Mouse (Mus musculus) G1E (cell line): ENCODE results near the gene Prdm8. TPM values are rescaled to one million over a fixed set of nuclear protein-coding genes. Genes with fewer than 3 reads are reported as not detected.

Experiments used
- ATAC-seq: 2 replicates; pipeline ENCODE4 v1.8.0; 2016; ENCODE audit warnings: mild to moderate bottlenecking; ENCODE audit not compliant: insufficient number of reproducible peaks, poor library complexity, low FRiP score, severe bottlenecking; ENCODE audit errors: extremely low read depth
- DNase-seq: peaks from one replicate; pipeline ENCODE4 v3.0.0; 2012; ENCODE audit warnings: low spot score
- H3K27me3 ChIP-seq: 2 replicates; pipeline ENCODE4 v1.6.1; 2012; ENCODE audit warnings: mild to moderate bottlenecking, low read length, inconsistent platforms; ENCODE audit not compliant: insufficient read depth
- H3K36me3 ChIP-seq: replicated peaks from 2 replicates; pipeline ENCODE3; 2012; ENCODE audit warnings: mild to moderate bottlenecking, inconsistent platforms
- H3K4me1 ChIP-seq: 2 replicates; pipeline ENCODE4 v1.6.1; 2012; ENCODE audit warnings: low read depth, low read length, inconsistent platforms, mixed read lengths; ENCODE audit not compliant: insufficient read depth
- H3K4me3 ChIP-seq: 2 replicates; pipeline ENCODE4 v1.5.1; 2012; ENCODE audit warnings: low read depth, mild to moderate bottlenecking, inconsistent platforms, low read length, moderate library complexity, mixed read lengths
- H3K9me3 ChIP-seq: replicated peaks from 2 replicates; pipeline ENCODE4 v1.6.1; 2012; ENCODE audit warnings: inconsistent platforms
- CTCF ChIP-seq: IDR thresholded peaks from 2 replicates; pipeline ENCODE4 v1.5.1; 2012; ENCODE audit warnings: low read depth, low read length, inconsistent platforms, mixed read lengths
- GATA1 ChIP-seq: IDR thresholded peaks from 2 replicates; pipeline ENCODE4 v1.6.1; 2012; ENCODE audit warnings: borderline replicate concordance, low read length, inconsistent platforms, mixed read lengths
- GATA2 ChIP-seq: IDR thresholded peaks from 2 replicates; pipeline ENCODE4 v1.6.1; 2012; ENCODE audit warnings: low read depth, low read length, inconsistent platforms, borderline replicate concordance
- POLR2AphosphoS5 ChIP-seq: IDR thresholded peaks from 2 replicates; pipeline ENCODE4 v1.6.1; 2012; ENCODE audit warnings: low read depth, low read length, inconsistent platforms; ENCODE audit not compliant: insufficient replicate concordance
- TAL1 ChIP-seq: conservative IDR thresholded peaks from 2 replicates; pipeline ENCODE4 v1.6.1; 2012; ENCODE audit warnings: low read depth, low read length, inconsistent platforms, mixed read lengths
- polyA plus RNA-seq: library from polyadenylated mRNA; stranded (reverse); fragments of >175 nt; gene quantifications from 2 replicates; pipeline ENCODE4 v1.2.3, GENCODE M21; 2012
- total RNA-seq, 2 experiments: library from RNA; stranded (forward) in 1 of 2; stranded (reverse) in 1 of 2; fragments of 200-1000 nt in 1 of 2; fragments of >200 nt in 1 of 2; fragmentation: Nextera tagmentation in 1 of 2; gene quantifications; 2 replicates each; pipeline ENCODE4 v1.2.3; 2014 to 2017

Gene Prdm8
- total RNA-seq (2014; fragmentation: Nextera tagmentation) (not detected in 2 replicates), total RNA-seq (2017) (not detected in 2 replicates), polyA plus RNA-seq (not detected in 2 replicates)

DNA sequence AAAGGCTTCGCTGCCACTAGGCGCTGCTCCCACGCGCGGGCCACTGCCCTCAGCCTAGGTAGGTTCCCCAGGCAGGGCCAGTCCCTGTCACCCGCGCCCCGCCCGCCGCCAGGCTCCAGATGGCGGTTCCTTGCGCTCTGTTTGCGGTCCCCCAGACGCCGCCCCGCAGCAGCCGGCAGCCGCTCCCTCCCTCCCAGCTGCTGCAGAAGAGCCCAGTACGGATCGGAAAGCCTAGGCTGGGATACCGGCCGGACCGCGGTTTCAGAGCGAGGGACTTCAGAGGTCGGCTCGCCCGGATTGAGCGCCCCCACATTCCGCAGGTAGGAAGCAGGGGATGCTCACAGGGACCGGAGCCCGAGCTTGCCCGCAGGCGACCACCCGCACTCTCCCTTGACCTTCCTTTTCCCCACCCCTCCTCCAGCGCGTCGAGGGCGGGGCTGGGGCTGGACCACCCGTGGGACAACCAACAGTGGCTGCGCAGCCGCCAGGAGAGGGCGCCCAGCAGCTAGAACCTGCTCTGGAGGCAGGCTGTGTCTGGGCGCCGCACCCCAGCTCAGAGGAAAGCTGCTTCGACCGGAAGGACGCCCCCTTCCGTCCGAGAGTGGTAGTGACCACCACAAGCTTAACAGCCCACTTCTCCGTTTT lies at the start of gene Prdm8:
Gene Prdm8, plus strand, starts transcription at position 19 of the 645 bp plus-strand sequence.
- DNase-seq (no peak), ATAC-seq (no peak)
- no peak within 1 kb of the TSS; the same call in 1 of the 2 replicates for H3K4me3 ChIP-seq
- peaks cover 47% of the 10 kb centered on the region for H3K9me3 ChIP-seq
- no peaks in the 10 kb centered on the region for H3K36me3 ChIP-seq
- no peaks in the 10 kb centered on the region for H3K27me3 ChIP-seq
- H3K4me1 ChIP-seq, result no peaks in the 10 kb centered on the region
- no peak for TF ChIP-seq CTCF
- no peak for TF ChIP-seq GATA1
- TF ChIP-seq GATA2, result no peak
- no peak for TF ChIP-seq TAL1
- TF ChIP-seq POLR2AphosphoS5, result no peak

DNA sequence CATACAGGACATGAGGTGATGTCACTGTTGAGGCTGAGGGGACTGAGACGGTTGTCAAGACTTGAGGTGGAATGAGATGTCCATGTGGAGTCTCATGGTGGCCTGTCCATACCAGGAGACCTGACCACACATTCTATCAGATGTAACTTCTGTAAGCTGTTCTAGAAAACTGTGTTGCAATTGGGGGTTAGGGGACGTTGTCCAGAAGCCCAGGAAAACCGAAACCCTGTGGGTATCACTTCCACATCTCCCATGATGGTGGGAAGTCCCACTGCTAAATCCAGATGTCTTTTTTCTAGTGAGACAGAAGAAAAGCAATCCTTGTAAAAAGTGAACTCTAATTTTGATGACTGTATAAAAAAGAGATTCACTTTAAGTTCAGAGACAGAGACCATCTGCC lies 39.9 kb upstream of the Prdm8 start:
- no peak for DNase-seq
- Histone ChIP-seq H3K27me3 (no peaks in the 10 kb centered on the region), H3K4me1 (no peaks in the 10 kb centered on the region), H3K4me3 (no peak overlapping the region), H3K9me3 (peaks cover 21% of the 10 kb centered on the region), H3K36me3 (no peaks in the 10 kb centered on the region)
- ATAC-seq, result no peak
- TF ChIP-seq GATA2 (no peak), GATA1 (no peak), TAL1 (no peak), POLR2AphosphoS5 (no peak), CTCF (no peak)

DNA sequence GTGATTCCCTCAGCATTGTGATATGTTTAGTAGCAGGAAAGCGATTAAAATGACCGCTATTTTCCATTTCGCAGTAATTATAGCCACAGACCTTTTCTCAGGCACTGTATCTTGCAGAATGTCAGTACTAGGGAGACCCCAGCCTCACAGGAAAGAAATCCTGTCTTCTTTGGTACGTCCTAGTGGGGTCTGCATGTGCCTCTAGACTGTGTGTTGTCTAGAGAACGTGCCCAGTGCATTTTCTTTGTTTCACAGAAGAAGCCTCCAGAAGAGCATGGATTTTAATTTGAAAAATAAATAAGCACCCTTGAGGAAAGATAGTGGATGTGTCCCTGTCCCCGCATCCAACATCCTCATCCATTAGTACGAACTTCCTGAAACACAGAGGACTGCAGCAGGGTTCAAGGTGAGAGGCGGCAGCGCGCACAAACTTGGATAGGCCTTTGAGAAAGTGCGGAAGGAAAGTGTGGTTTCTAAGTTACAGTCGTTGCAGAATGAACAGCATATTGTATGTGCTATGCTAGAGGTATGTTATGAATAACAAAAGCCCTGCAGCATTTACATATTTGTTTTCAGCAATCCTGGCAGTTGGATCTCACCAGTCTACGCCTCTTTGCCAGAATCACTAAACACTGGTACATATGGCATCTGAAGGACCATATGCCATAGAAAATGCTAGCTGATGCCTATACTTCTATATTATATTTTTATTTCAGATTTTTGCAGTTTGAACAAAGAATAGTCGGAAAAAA lies 28.3 kb upstream of the Prdm8 start:
- no peak for ATAC-seq
- H3K4me3 ChIP-seq, result no peak overlapping the region
- DNase-seq, result no peak
- H3K4me1 ChIP-seq, result no peaks in the 10 kb centered on the region
- peaks cover 20% of the 10 kb centered on the region for H3K9me3 ChIP-seq
- no peaks in the 10 kb centered on the region for H3K27me3 ChIP-seq
- TF ChIP-seq TAL1 (no peak), GATA1 (no peak), GATA2 (no peak), CTCF (no peak), POLR2AphosphoS5 (no peak)
- no peaks in the 10 kb centered on the region for H3K36me3 ChIP-seq

DNA sequence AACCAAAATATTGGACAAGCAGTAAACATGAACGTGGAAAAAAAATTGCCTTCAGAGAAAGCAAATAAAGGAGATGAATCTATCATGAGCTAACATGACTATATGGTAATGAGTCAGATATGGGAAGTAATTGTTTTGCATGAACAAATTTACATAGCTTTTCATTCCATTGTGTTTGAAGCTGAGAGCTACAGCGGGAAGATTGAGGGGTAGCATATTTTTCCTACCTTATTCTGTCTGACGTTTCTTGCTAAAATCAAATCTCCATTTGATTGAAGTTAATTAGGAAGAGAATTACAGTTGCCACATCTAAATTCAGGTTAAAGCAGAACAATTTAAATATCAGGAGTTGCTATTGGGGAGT lies 27.7 kb upstream of the Prdm8 start:
- H3K4me3 ChIP-seq, result no peak overlapping the region
- no peaks in the 10 kb centered on the region for H3K36me3 ChIP-seq
- TF ChIP-seq TAL1 (no peak), CTCF (no peak), GATA2 (no peak), POLR2AphosphoS5 (no peak), GATA1 (no peak)
- DNase-seq, result no peak
- no peaks in the 10 kb centered on the region for H3K27me3 ChIP-seq
- peaks cover 20% of the 10 kb centered on the region for H3K9me3 ChIP-seq
- ATAC-seq, result no peak
- H3K4me1 ChIP-seq, result no peaks in the 10 kb centered on the region

DNA sequence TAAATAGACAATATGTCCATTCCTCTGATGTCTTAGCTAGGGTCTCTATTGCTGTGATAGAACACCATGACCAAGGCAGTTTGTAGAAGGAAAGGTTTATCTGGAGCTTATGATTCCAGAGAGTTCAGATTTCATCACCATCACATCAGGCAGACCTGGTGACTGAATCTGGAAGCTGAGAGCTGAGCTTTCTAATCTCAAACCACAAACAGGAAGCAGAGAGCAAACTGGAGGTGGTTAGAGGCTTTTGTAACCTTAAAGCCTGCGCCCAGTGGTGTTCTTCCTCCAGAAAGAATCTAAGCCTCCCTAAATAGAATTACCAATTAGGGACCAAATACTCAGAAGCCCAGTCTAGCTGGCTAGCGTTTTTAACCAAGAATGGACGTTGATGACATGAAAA lies 20.1 kb upstream of the Prdm8 start:
- Histone ChIP-seq H3K4me1 (no peaks in the 10 kb centered on the region), H3K9me3 (peaks cover 20% of the 10 kb centered on the region), H3K36me3 (no peaks in the 10 kb centered on the region), H3K27me3 (no peaks in the 10 kb centered on the region), H3K4me3 (no peak overlapping the region)
- TF ChIP-seq GATA2 (no peak), POLR2AphosphoS5 (no peak), TAL1 (no peak), CTCF (no peak), GATA1 (no peak)
- no peak for ATAC-seq
- no peak for DNase-seq

DNA sequence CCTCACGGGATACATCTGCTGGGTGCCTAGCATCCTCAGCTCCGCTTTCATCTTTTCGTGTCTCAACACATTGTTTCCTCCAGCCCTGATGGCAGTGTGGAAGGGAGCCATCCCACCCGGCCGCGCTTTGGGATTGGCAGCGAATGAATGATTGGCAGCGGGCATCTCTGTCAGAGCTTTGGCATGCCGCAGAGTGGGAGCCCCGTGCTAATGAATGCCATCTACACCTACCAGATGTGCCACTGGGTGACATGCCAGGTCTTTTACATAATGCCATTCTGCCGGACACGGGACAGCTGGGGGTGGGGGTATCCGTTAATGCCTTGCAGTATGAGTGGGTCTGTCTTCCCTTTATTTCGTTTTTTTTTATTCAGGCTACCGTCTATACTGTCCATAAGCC lies 882 bp upstream of the Prdm8 start:
- Histone ChIP-seq H3K27me3 (no peaks in the 10 kb centered on the region), H3K9me3 (peaks cover 39% of the 10 kb centered on the region), H3K4me3 (no peak overlapping the region), H3K36me3 (no peaks in the 10 kb centered on the region), H3K4me1 (no peaks in the 10 kb centered on the region)
- DNase-seq (no peak), ATAC-seq (no peak)
- TF ChIP-seq GATA1 (no peak), TAL1 (no peak), GATA2 (no peak), POLR2AphosphoS5 (no peak), CTCF (no peak)
